Mouse (Mus musculus) stomach, postnatal 0 days (tissue): ENCODE measurements around the gene Hist1h1d.

Experiments
- CTCF ChIP-seq: IDR thresholded peaks from 2 replicates; pipeline ENCODE4 v1.5.1; 2016; ENCODE audit warnings: antibody characterized with exemption, low read depth, mild to moderate bottlenecking, moderate library complexity
- EP300 ChIP-seq: optimal IDR thresholded peaks from 2 replicates; pipeline ENCODE3; 2016; ENCODE audit warnings: antibody characterized with exemption

DNA sequence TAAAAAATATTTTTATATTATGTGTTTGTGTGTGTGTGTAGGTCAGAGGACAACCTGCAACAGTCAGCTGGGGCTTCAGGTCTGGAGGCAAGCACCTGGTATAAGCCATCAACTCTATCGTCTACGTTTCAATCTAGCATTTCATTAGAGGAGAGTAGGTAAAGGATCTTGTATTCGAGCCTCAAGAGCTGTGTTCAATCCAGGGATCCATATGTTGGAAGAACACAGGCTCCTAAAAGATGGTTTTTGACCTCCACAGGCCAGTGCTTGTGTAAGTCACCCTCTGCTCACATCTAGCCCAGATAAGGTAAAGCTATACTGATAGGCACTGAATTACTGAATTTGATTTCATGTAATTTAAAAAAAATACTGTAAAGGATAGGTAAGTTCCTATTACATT, 3.8 kb downstream of the Hist1h1d start:
- no peak for TF ChIP-seq CTCF
- no peak for TF ChIP-seq EP300
